Mouse (Mus musculus) G1E (cell line): Measurements from ENCODE around the gene Rab27a. TPM values are rescaled to one million over a fixed set of nuclear protein-coding genes. Genes with fewer than 3 reads are reported as not detected.

Source experiments
- ATAC-seq: 2 replicates; pipeline ENCODE4 v1.8.0; 2016; ENCODE audit warnings: mild to moderate bottlenecking; ENCODE audit not compliant: insufficient number of reproducible peaks, poor library complexity, low FRiP score, severe bottlenecking; ENCODE audit errors: extremely low read depth
- DNase-seq: peaks from one replicate; pipeline ENCODE4 v3.0.0; 2012; ENCODE audit warnings: low spot score
- H3K27me3 ChIP-seq: 2 replicates; pipeline ENCODE4 v1.6.1; 2012; ENCODE audit warnings: mild to moderate bottlenecking, low read length, inconsistent platforms; ENCODE audit not compliant: insufficient read depth
- H3K36me3 ChIP-seq: replicated peaks from 2 replicates; pipeline ENCODE3; 2012; ENCODE audit warnings: mild to moderate bottlenecking, inconsistent platforms
- H3K4me1 ChIP-seq: 2 replicates; pipeline ENCODE4 v1.6.1; 2012; ENCODE audit warnings: low read depth, low read length, inconsistent platforms, mixed read lengths; ENCODE audit not compliant: insufficient read depth
- H3K4me3 ChIP-seq: 2 replicates; pipeline ENCODE4 v1.5.1; 2012; ENCODE audit warnings: low read depth, mild to moderate bottlenecking, inconsistent platforms, low read length, moderate library complexity, mixed read lengths
- H3K9me3 ChIP-seq: replicated peaks from 2 replicates; pipeline ENCODE4 v1.6.1; 2012; ENCODE audit warnings: inconsistent platforms
- CTCF ChIP-seq: IDR thresholded peaks from 2 replicates; pipeline ENCODE4 v1.5.1; 2012; ENCODE audit warnings: low read depth, low read length, inconsistent platforms, mixed read lengths
- GATA1 ChIP-seq: IDR thresholded peaks from 2 replicates; pipeline ENCODE4 v1.6.1; 2012; ENCODE audit warnings: borderline replicate concordance, low read length, inconsistent platforms, mixed read lengths
- GATA2 ChIP-seq: IDR thresholded peaks from 2 replicates; pipeline ENCODE4 v1.6.1; 2012; ENCODE audit warnings: low read depth, low read length, inconsistent platforms, borderline replicate concordance
- POLR2AphosphoS5 ChIP-seq: IDR thresholded peaks from 2 replicates; pipeline ENCODE4 v1.6.1; 2012; ENCODE audit warnings: low read depth, low read length, inconsistent platforms; ENCODE audit not compliant: insufficient replicate concordance
- TAL1 ChIP-seq: conservative IDR thresholded peaks from 2 replicates; pipeline ENCODE4 v1.6.1; 2012; ENCODE audit warnings: low read depth, low read length, inconsistent platforms, mixed read lengths
- polyA plus RNA-seq: library from polyadenylated mRNA; stranded (reverse); fragments of >175 nt; gene quantifications from 2 replicates; pipeline ENCODE4 v1.2.3, GENCODE M21; 2012
- total RNA-seq, 2 experiments: library from RNA; stranded (forward) in 1 of 2; stranded (reverse) in 1 of 2; fragments of 200-1000 nt in 1 of 2; fragments of >200 nt in 1 of 2; fragmentation: Nextera tagmentation in 1 of 2; gene quantifications; 2 replicates each; pipeline ENCODE4 v1.2.3; 2014 to 2017

Rab27a gene
- total and polyA plus RNA-seq, 3 experiments = 5.9 to 50.4 (median 8.2) TPM

DNA sequence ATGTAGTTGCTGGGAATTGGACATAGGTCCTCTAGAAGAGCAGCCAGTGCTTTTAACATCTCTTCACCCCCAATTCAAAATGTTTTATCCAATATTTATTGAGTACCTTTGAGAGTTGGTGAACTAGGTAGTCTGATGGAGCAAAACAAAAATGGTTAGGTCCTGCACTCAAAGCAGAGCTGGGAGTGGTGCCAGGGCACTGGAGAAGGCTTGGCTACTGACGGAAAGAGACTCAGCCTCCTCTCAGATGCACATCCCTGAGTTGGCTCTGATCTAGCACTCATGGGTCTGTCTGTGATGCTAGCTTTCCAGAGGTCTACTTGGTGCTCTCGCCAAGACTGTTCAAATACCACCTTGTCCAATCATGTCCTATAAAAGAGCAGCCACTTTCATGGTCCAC lies 53.2 kb downstream of the Rab27a start:
- DNase-seq = no peak
- H3K4me3 ChIP-seq = no peak overlapping the region

GRCm38 (mm10) chr9:73101536-73101935 lies 56.9 kb downstream of the Rab27a start, which contains the start of gene Khdc3:
Gene Khdc3, plus strand, starts transcription at chr9:73101836.
- Histone ChIP-seq H3K4me1 (no peaks in the 10 kb centered on the region), H3K9me3 (no peaks in the 10 kb centered on the region), H3K4me3 (no peak within 1 kb of the TSS), H3K27me3 (peaks cover 20% of the 10 kb centered on the region), H3K36me3 (no peaks in the 10 kb centered on the region)
- no peak for ATAC-seq
- TF ChIP-seq CTCF = no peak
- no peak for TF ChIP-seq TAL1
- no peak for TF ChIP-seq GATA2
- TF ChIP-seq GATA1 = no peak
- no peak for TF ChIP-seq POLR2AphosphoS5
- no peak for DNase-seq

More for the DNA sequence above, 53.2 kb downstream of the Rab27a start:
- H3K36me3 ChIP-seq = peaks cover 4% of the 10 kb centered on the region
- no peak for TF ChIP-seq POLR2AphosphoS5
- no peak for TF ChIP-seq CTCF
- TF ChIP-seq TAL1 = no peak
- TF ChIP-seq GATA1 = no peak
- no peak for TF ChIP-seq GATA2
- no peaks in the 10 kb centered on the region for H3K9me3 ChIP-seq
- ATAC-seq = no peak
- no peaks in the 10 kb centered on the region for H3K4me1 ChIP-seq
- no peaks in the 10 kb centered on the region for H3K27me3 ChIP-seq

GRCm38 (mm10) chr9:73102181-73102580 lies 57.5 kb downstream of the Rab27a start, which contains the start of gene Gm20509:
Gene Gm20509, plus strand, starts transcription at chr9:73102470.
- no peak for TF ChIP-seq GATA2
- TF ChIP-seq CTCF = no peak
- TF ChIP-seq TAL1 = no peak
- no peak for TF ChIP-seq GATA1
- no peak for TF ChIP-seq POLR2AphosphoS5
- DNase-seq (no peak), ATAC-seq (no peak)
- Histone ChIP-seq H3K4me3 (no peak within 1 kb of the TSS), H3K4me1 (no peaks in the 10 kb centered on the region), H3K36me3 (no peaks in the 10 kb centered on the region), H3K9me3 (no peaks in the 10 kb centered on the region), H3K27me3 (peaks cover 24% of the 10 kb centered on the region)

- TF ChIP-seq POLR2AphosphoS5 (no peak), TAL1 (no peak), GATA1 (no peak), CTCF (no peak), GATA2 (no peak)
- Histone ChIP-seq H3K4me1 (no peaks in the 10 kb centered on the region), H3K36me3 (no peaks in the 10 kb centered on the region), H3K4me3 (no peak overlapping the region), H3K9me3 (no peaks in the 10 kb centered on the region), H3K27me3 (peaks cover 31% of the 10 kb centered on the region)
- no peak for DNase-seq
- no peak for ATAC-seq
These were observed 58.7 kb downstream of the Rab27a start for GRCm38 (mm10) chr9:73103159-73103879.

GRCm38 (mm10) chr9:73103880-73104198 lies 59.2 kb downstream of the Rab27a start:
- DNase-seq (no peak), ATAC-seq (no peak)
- Histone ChIP-seq H3K4me3 (no peak overlapping the region), H3K27me3 (peaks cover 31% of the 10 kb centered on the region), H3K4me1 (no peaks in the 10 kb centered on the region), H3K36me3 (no peaks in the 10 kb centered on the region), H3K9me3 (no peaks in the 10 kb centered on the region)
- TF ChIP-seq GATA2 (no peak), POLR2AphosphoS5 (no peak), CTCF (no peak), TAL1 (no peak), GATA1 (no peak)

DNA sequence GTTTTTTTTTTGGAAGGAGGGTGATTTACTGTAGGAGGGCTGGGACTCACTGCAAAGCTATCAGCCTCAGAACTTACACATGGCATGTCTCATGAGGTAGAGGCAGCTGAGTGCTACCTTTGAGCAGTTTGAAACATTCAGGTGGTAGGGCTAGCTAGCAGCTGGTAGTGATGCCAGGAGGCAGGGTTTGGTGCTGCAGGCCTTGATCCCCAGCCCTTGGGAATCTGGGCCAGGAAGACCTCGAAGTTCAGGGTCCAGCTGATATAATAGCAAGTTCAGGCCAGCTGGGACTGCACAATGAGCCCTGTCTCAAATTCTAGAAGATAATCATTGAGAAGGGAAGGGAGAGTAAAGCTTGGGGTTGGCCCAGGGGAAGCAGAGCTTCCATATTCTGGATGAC lies 60.5 kb downstream of the Rab27a start:
- Histone ChIP-seq H3K27me3 (peaks cover 31% of the 10 kb centered on the region), H3K4me1 (no peaks in the 10 kb centered on the region), H3K36me3 (no peaks in the 10 kb centered on the region), H3K4me3 (no peak overlapping the region), H3K9me3 (no peaks in the 10 kb centered on the region)
- no peak for DNase-seq
- TF ChIP-seq GATA2 (no peak), GATA1 (no peak), TAL1 (no peak), POLR2AphosphoS5 (no peak), CTCF (no peak)
- no peak for ATAC-seq

DNA sequence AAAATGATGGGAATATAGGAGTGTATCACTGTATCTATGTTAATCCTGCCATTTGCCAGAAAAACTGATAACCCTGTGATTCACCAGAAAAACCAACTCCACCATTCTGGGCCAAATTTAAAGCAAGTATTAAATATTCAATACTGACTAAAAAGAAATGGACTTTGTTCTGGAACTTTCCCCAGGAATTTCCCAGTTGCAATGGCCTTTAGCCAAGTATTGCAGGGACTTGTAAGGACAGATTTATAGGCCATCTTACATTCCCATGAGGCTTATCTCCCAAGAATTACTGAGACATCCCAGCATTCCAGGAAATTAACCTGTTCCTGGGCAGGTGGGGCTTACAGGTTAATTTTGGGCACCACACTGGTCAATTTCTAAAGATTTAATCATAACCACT lies 61.1 kb downstream of the Rab27a start:
- no peak for TF ChIP-seq GATA1
- no peak for TF ChIP-seq GATA2
- TF ChIP-seq POLR2AphosphoS5 = no peak
- TF ChIP-seq TAL1 = no peak
- TF ChIP-seq CTCF = no peak
- H3K36me3 ChIP-seq = no peaks in the 10 kb centered on the region
- no peaks in the 10 kb centered on the region for H3K4me1 ChIP-seq
- ATAC-seq (no peak), DNase-seq (no peak)
- peaks cover 31% of the 10 kb centered on the region for H3K27me3 ChIP-seq
- no peak overlapping the region for H3K4me3 ChIP-seq
- H3K9me3 ChIP-seq = no peaks in the 10 kb centered on the region
